Comparison of ENCODE assay signal across 8 mouse cellular contexts in genomic region chr11:98936606-98937409, GRCm38 (mm10). TPM values are rescaled to one million over a fixed set of nuclear protein-coding genes. Genes with fewer than 3 reads are reported as not detected.
DNase-seq lines count a peak whose midpoint lies in the region; ATAC-seq and TF ChIP-seq lines count a peak whose summit lies in the region.

No protein-coding gene starts in this region.

- peak; percentile 60 for DNase-seq in cerebellum, adult 9-11 months
- no peak for DNase-seq in cerebellum, adult 8-10 months
- no peak for DNase-seq in ES-E14 (ENCODE audit: low read depth, low spot score)
- no peak for DNase-seq in midbrain, postnatal 0 days (ENCODE audit: low spot score)
- no peak for DNase-seq in urinary bladder, postnatal 14 days (ENCODE audit: low spot score)
- DNase-seq in thymus, postnatal 36 days: no peak

- in situ Hi-C loops in ES-E14 (cut with MboI; ENCODE audit: low sequenced_read_pairs in 2 of 2, unreplicated experiment in 2 of 2): no loop called here

- WGBS in heart, embryonic 14.5 days: under 1% methylated on average over 23 of the region's 23 CpGs
- WGBS in limb, embryonic 13.5 days: under 1% methylated on average over 23 of the region's 23 CpGs
- WGBS in midbrain, postnatal 0 days: 4% methylated on average over 23 of the region's 23 CpGs

- no peak for TF ChIP-seq CTCF in midbrain, postnatal 0 days (IDR thresholded peaks at IDR 0.05)

- no peaks in the 10 kb centered on the region for H3K9me3 ChIP-seq in ES-E14 (ENCODE audit: control insufficient read depth, insufficient read depth, low read depth, low read length)
- no peaks in the 10 kb centered on the region for H3K9me3 ChIP-seq in heart, embryonic 14.5 days (ENCODE audit: control insufficient read depth, low read length)
- no peaks in the 10 kb centered on the region for H3K9me3 ChIP-seq in limb, embryonic 13.5 days
- H3K9me3 ChIP-seq in midbrain, postnatal 0 days (ENCODE audit: low read length): no peaks in the 10 kb centered on the region

- no peak overlapping the region for H3K27ac ChIP-seq in ES-E14 (ENCODE audit: insufficient read depth, low read depth, low read length, poor library complexity, severe bottlenecking)
- H3K27ac ChIP-seq in heart, embryonic 14.5 days (replicated peaks in 1 of 2; ENCODE audit: control insufficient read depth in 1 of 2, insufficient read depth in 1 of 2, low read depth in 2 of 2, low read length in 2 of 2): peak overlapping the region; percentile 91 to 96
- H3K27ac ChIP-seq in limb, embryonic 13.5 days: peak overlapping the region; percentile 96
- no peak overlapping the region; the same call in 1 of the 2 replicates for H3K27ac ChIP-seq in midbrain, postnatal 0 days (ENCODE audit: low read depth, low read length)

- peaks cover 6 to 49% of the 10 kb centered on the region in 2 experiments for H3K4me1 ChIP-seq in ES-E14 (ENCODE audit: control insufficient read depth in 2 of 2, insufficient read depth in 2 of 2, low read length in 2 of 2, poor library complexity in 1 of 2)
- peaks cover 61 to 65% of the 10 kb centered on the region in 2 experiments for H3K4me1 ChIP-seq in heart, embryonic 14.5 days (ENCODE audit: control insufficient read depth in 2 of 2, insufficient read depth in 2 of 2, low read length in 2 of 2)
- H3K4me1 ChIP-seq in limb, embryonic 13.5 days: peaks cover 87% of the 10 kb centered on the region
- H3K4me1 ChIP-seq in midbrain, postnatal 0 days (ENCODE audit: insufficient read depth, low read length): peaks cover 17% of the 10 kb centered on the region; the same call in 1 of the 2 replicates

- peak overlapping the region; percentile 72 for H3K4me2 ChIP-seq in heart, embryonic 14.5 days (ENCODE audit: low read length)
- peak overlapping the region; percentile 95 for H3K4me2 ChIP-seq in limb, embryonic 13.5 days (replicated peaks)
- H3K4me2 ChIP-seq in midbrain, postnatal 0 days (ENCODE audit: low read depth, low read length, poor library complexity, severe bottlenecking): peak overlapping the region; percentile 87

- no peaks in the 10 kb centered on the region for H3K36me3 ChIP-seq in ES-E14 (ENCODE audit: control insufficient read depth, insufficient read depth, low read length, poor library complexity, severe bottlenecking)
- 0 out of 2 replicates have a peak, but pooled peaks cover 4% of the 10 kb centered on the region for H3K36me3 ChIP-seq in heart, embryonic 14.5 days (ENCODE audit: control insufficient read depth, insufficient read depth, low read length)
- H3K36me3 ChIP-seq in limb, embryonic 13.5 days: peaks cover 9% of the 10 kb centered on the region
- H3K36me3 ChIP-seq in midbrain, postnatal 0 days (ENCODE audit: insufficient read depth, low read length): no peaks in the 10 kb centered on the region

- no peaks in the 10 kb centered on the region for H3K27me3 ChIP-seq in heart, embryonic 14.5 days (ENCODE audit: control insufficient read depth, insufficient read depth, low read length)
- no peaks in the 10 kb centered on the region for H3K27me3 ChIP-seq in limb, embryonic 13.5 days
- H3K27me3 ChIP-seq in midbrain, postnatal 0 days (ENCODE audit: insufficient read depth, low read length): 0 out of 2 replicates have a peak, but pooled peaks cover 3% of the 10 kb centered on the region

- peak overlapping the region; percentile 22 for H3K9ac ChIP-seq in ES-E14 (ENCODE audit: insufficient read depth, low read depth, low read length, poor library complexity, severe bottlenecking)
- H3K9ac ChIP-seq in heart, embryonic 14.5 days (ENCODE audit: low read length): peak overlapping the region; percentile 95
- H3K9ac ChIP-seq in limb, embryonic 13.5 days: peak overlapping the region; percentile 94
- H3K9ac ChIP-seq in midbrain, postnatal 0 days (replicated peaks; ENCODE audit: low read length, poor library complexity, severe bottlenecking): peak overlapping the region; percentile 61

- ATAC-seq in heart, embryonic 14.5 days (ENCODE audit: insufficient number of reproducible peaks, insufficient read depth, low FRiP score, low read depth): no peak; the same call in 1 of the 2 replicates
- ATAC-seq in limb, embryonic 13.5 days (ENCODE audit: low FRiP score, low read depth): peak; percentile 43
- no peak for ATAC-seq in midbrain, postnatal 0 days (ENCODE audit: low FRiP score)

- peak overlapping the region; percentile 78 to 92 for H3K4me3 ChIP-seq in ES-E14 (ENCODE audit: insufficient read depth in 1 of 2, low read depth in 1 of 2, low read length in 2 of 2, poor library complexity in 1 of 2, severe bottlenecking in 1 of 2)
- H3K4me3 ChIP-seq in heart, embryonic 14.5 days (ENCODE audit: control insufficient read depth in 1 of 2, insufficient read depth in 1 of 2, low read depth in 1 of 2, low read length in 2 of 2): peak overlapping the region; percentile 54 to 86
- H3K4me3 ChIP-seq in limb, embryonic 13.5 days: peak overlapping the region; percentile 90
- peak overlapping the region; percentile 56 for H3K4me3 ChIP-seq in midbrain, postnatal 0 days (ENCODE audit: low read depth, low read length)

TF ChIP-seq in ES-E14, 5 proteins besides CTCF, POLR2A, EP300 and RAD21:
- TF ChIP-seq MAFK (IDR thresholded peaks at IDR 0.05; ENCODE audit: insufficient read depth, low read depth, low read length) (no peak), CHD2 (IDR thresholded peaks at IDR 0.05; ENCODE audit: low read depth, low read length) (no peak), HCFC1 (IDR thresholded peaks at IDR 0.05; ENCODE audit: borderline replicate concordance, insufficient read depth, low read length) (no peak), ZNF384 (IDR thresholded peaks at IDR 0.05; ENCODE audit: low read depth, low read length) (no peak), ZC3H11A (IDR thresholded peaks at IDR 0.05; ENCODE audit: borderline replicate concordance, low read depth, low read length) (no peak)

RNA-seq across cellular contexts. Expression of gene Rara, which starts 9.2 kb away (rescaled TPM):
- 25.8 and 30.1 TPM in 2 replicates for total RNA-seq in ES-E14 (2012; rRNA removed)
- polyA plus RNA-seq in heart, embryonic 14.5 days (2014; fragmentation: Nextera tagmentation; extraction: Ambion mirVana): 31.4 and 33.4 TPM in 2 replicates
- polyA plus RNA-seq in limb, embryonic 13.5 days (2015; fragmentation: Nextera tagmentation; extraction: Ambion mirVana): 46.5 and 49.8 TPM in 2 replicates
- total RNA-seq in midbrain, postnatal 0 days (2014; rRNA removed): 14.3 and 20.4 TPM in 2 replicates
- polyA plus RNA-seq in midbrain, postnatal 0 days (2015; fragmentation: Nextera tagmentation; extraction: Ambion mirVana): 8.2 and 8.7 TPM in 2 replicates

RNA-seq across cellular contexts. Expression of gene Cdc6, which starts 29.2 kb away (rescaled TPM):
- 32.7 and 51.3 TPM in 2 replicates for total RNA-seq in ES-E14 (2012; rRNA removed)
- 15.6 and 17.5 TPM in 2 replicates for polyA plus RNA-seq in heart, embryonic 14.5 days (2014; fragmentation: Nextera tagmentation; extraction: Ambion mirVana)
- 31.4 and 32.3 TPM in 2 replicates for polyA plus RNA-seq in limb, embryonic 13.5 days (2015; fragmentation: Nextera tagmentation; extraction: Ambion mirVana)
- 0.19 and 0.44 TPM in 2 replicates for total RNA-seq in midbrain, postnatal 0 days (2014; rRNA removed)
- polyA plus RNA-seq in midbrain, postnatal 0 days (2015; fragmentation: Nextera tagmentation; extraction: Ambion mirVana): 0.52 and 0.65 TPM in 2 replicates

RNA-seq across cellular contexts. Expression of gene Gjd3, which starts 46.0 kb away (rescaled TPM):
- total RNA-seq in ES-E14 (2012; rRNA removed): 0.27 and 1.7 TPM in 2 replicates
- polyA plus RNA-seq in heart, embryonic 14.5 days (2014; fragmentation: Nextera tagmentation; extraction: Ambion mirVana): 1.00 and 2.3 TPM in 2 replicates
- polyA plus RNA-seq in limb, embryonic 13.5 days (2015; fragmentation: Nextera tagmentation; extraction: Ambion mirVana): 0.41 and 0.78 TPM in 2 replicates
- 3.0 and 5.1 TPM in 2 replicates for total RNA-seq in midbrain, postnatal 0 days (2014; rRNA removed)
- polyA plus RNA-seq in midbrain, postnatal 0 days (2015; fragmentation: Nextera tagmentation; extraction: Ambion mirVana): 4.5 and 5.1 TPM in 2 replicates

Comparison
In these comparisons a context has a peak if more than half of its experiments do, and no peak if none do; other contexts are left out.
1. H3K27ac ChIP-seq: peak in heart, embryonic 14.5 days (2 of 2) and limb, embryonic 13.5 days (single experiment); none in ES-E14 (single experiment) and midbrain, postnatal 0 days (single experiment).
2. H3K9ac ChIP-seq: peak in every context shown above with its lines; median percentile 95 in heart, embryonic 14.5 days; 94 in limb, embryonic 13.5 days; 61 in midbrain, postnatal 0 days; 22 in ES-E14.
3. RNA of gene Cdc6, which starts 29.2 kb away (polyA plus RNA-seq): 31.4 to 32.3 TPM in limb, embryonic 13.5 days and 15.6 to 17.5 TPM in heart, embryonic 14.5 days; 0.52 to 0.65 TPM in midbrain, postnatal 0 days; every median in the first group is over 10 times any median in the second.
4. Peak in every context shown above with its lines, with median percentiles within 50 percentile points of each other: H3K4me3 ChIP-seq and H3K4me2 ChIP-seq.